Mouse (Mus musculus): ENCODE data around the gene Tmem63b. TPM values are rescaled to one million over a fixed set of nuclear protein-coding genes. Genes with fewer than 3 reads are reported as not detected.

Tmem63b gene
- polyA plus RNA-seq, 1 experiment from 2014 or later: 8.6 TPM

DNA sequence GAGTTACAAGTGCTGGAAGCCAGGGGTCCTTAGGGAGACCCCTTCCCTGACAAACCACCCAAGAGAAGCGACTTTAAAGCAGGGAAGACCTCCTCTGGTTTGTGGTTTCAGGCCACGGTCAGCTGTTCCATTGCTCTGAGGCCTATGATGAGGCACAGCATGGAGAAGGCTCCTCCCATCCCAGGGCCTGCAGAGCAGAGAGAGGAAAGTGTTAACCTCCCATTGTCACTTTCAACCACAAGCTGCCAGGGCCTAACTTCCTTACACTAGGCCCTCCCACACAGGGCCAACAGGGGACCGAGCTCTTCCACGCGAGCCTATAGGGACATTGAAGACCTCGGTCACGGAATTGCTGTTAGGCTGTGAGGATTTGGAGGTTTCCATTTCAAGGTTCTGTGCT, 16.5 kb upstream of the Tmem63b start:
- H3K4me2 ChIP-seq: peak overlapping the region; percentile 10; the same call in 1 of the 2 replicates
- peak; percentile 6; the same call in 1 of the 2 replicates for ATAC-seq (ENCODE audit: insufficient read depth)
- no peak overlapping the region for H3K9ac ChIP-seq
- 13% methylated on average over 7 of the region's 7 CpGs for WGBS (ENCODE audit: insufficient replicate concordance)
- peaks cover 5% of the 10 kb centered on the region for H3K36me3 ChIP-seq (replicated peaks)
- H3K9me3 ChIP-seq (replicated peaks): no peaks in the 10 kb centered on the region
- H3K27ac ChIP-seq (replicated peaks): no peak overlapping the region
- no peaks in the 10 kb centered on the region for H3K27me3 ChIP-seq
- no peak overlapping the region for H3K4me3 ChIP-seq (replicated peaks)
- H3K4me1 ChIP-seq (replicated peaks): peaks cover 32% of the 10 kb centered on the region

DNA sequence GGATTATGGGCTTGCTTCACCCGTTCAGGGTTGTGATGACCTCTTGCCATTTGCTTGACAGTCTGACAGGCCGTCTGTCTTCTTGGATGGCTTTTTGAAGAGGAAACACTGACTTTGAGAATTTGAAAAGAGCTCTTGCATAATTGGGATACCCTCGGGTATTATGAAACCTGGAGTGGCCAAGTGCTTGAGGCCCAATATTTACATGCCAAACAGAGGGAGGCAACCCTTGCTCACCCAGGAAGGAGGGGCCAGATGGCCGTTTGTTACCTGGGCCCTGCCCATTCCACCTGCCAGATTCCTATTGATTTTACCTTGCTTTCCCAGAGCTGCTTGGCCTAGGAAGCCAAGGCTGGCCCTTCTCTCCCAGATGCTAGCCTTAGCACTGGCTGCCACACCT, 15.5 kb upstream of the Tmem63b start:
- Histone ChIP-seq H3K27me3 (no peaks in the 10 kb centered on the region), H3K27ac (replicated peaks) (no peak overlapping the region; the same call in 1 of the 2 replicates), H3K9ac (no peak overlapping the region), H3K4me2 (no peak overlapping the region), H3K4me1 (replicated peaks) (peaks cover 32% of the 10 kb centered on the region), H3K36me3 (replicated peaks) (peaks cover 11% of the 10 kb centered on the region), H3K4me3 (replicated peaks) (no peak overlapping the region), H3K9me3 (replicated peaks) (no peaks in the 10 kb centered on the region)
- 35% methylated on average over 4 of the region's 4 CpGs for WGBS (ENCODE audit: insufficient replicate concordance)
- peak; percentile 41; the same call in 1 of the 2 replicates for ATAC-seq (ENCODE audit: insufficient read depth)

DNA sequence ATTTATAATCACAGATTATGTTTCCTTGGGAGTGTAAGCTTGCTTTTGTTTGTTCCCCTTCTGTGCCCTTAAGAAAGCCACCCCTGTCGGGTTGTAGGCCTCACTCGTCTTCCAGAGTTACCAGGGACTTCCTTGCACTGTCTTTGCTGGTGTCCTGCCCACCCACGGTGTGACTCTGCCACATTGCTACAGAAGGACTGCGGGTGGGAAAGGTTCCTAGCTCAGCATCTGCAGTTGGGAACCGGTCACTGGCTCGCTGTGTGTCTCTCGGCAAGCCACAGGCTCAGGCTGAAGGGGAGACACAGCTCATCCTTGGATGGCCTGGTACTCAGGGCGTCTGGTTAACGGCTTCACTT, 14.5 kb upstream of the Tmem63b start:
- 64% methylated on average over 9 of the region's 9 CpGs for WGBS (ENCODE audit: insufficient replicate concordance)
- no peak overlapping the region for H3K4me2 ChIP-seq
- peaks cover 32% of the 10 kb centered on the region for H3K4me1 ChIP-seq (replicated peaks)
- H3K9me3 ChIP-seq (replicated peaks): no peaks in the 10 kb centered on the region
- peaks cover 20% of the 10 kb centered on the region for H3K36me3 ChIP-seq (replicated peaks)
- no peak overlapping the region for H3K27ac ChIP-seq (replicated peaks)
- H3K4me3 ChIP-seq (replicated peaks): no peak overlapping the region
- no peaks in the 10 kb centered on the region for H3K27me3 ChIP-seq
- ATAC-seq (ENCODE audit: insufficient read depth): no peak
- H3K9ac ChIP-seq: no peak overlapping the region

DNA sequence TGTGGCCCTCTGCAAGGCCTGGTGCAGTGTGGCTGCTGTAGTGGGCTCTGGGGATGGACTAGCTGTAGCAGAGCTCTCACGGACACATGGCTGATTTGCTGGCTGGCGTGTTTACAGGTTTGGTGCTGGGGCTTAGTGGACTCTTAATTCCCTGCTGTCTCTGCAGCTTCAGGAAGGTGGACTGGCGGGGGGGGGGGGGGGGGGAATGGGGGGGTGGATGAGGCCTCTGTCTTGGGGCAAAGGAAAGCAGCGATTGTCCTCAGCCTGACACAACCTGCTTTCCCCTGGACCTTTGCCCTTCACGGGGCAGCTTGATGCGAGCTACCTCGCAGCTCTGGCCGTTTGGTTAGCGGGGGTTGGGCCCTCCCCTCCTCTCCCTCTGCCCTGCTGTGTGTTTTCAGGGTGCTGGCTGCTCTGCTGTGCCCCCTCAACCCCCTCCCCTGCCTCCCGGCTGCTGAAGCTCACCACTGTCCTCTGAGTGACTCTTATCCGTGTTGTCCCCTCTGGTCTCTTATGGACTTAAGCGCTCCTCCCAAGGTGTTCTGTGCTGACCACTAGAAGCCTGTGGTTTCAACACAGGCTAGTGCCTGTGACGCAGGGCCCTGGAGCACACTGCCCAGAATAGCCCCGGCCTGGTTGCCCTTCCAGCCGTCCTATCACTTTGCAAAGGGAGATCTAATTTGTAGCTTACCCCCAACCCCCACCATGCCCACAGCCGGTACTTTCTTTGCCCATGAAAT, 14.0 kb upstream of the Tmem63b start:
- H3K9ac ChIP-seq: no peak overlapping the region
- WGBS (ENCODE audit: insufficient replicate concordance): 65% methylated on average over 11 of the region's 16 CpGs
- H3K4me2 ChIP-seq: no peak overlapping the region
- H3K27me3 ChIP-seq: no peaks in the 10 kb centered on the region
- H3K27ac ChIP-seq (replicated peaks): no peak overlapping the region; the same call in 1 of the 2 replicates
- no peak overlapping the region for H3K4me3 ChIP-seq (replicated peaks)
- peaks cover 20% of the 10 kb centered on the region for H3K36me3 ChIP-seq (replicated peaks)
- H3K9me3 ChIP-seq (replicated peaks): no peaks in the 10 kb centered on the region
- no peak; the same call in 1 of the 2 replicates for ATAC-seq (ENCODE audit: insufficient read depth)
- peaks cover 34% of the 10 kb centered on the region for H3K4me1 ChIP-seq (replicated peaks)

DNA sequence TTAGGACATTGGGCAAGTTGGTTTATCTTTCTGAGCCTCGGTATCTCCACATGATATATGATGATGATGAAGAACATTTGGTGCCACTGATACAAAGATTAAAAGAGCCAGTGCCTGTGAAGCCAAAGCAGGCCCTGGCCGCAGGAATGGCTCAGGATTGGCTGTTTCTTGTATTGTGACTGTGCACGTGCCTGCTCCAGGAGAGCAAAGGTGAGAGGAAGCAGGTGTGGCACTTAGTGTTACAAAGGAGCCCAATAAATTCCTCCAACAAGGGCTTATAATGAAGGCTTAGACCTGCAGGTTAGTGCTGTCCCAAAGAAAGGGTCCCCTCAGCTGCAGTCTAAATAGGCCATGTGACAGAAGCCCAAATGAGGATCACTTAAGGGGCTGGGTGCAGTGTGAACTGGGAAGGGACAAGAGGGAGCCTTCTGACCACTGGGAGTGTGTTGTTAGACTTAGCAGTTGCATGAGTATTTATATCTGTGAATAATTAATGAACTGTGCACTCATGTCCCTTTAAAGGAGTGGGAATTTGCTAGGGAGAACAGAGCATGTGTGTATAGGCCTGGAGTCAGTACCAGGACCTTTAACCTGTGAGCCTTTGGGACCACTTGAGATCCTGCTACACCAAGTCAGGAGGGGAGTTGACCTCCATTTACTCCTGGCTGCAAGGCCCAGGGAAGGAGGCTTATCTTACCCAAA, 12.5 kb upstream of the Tmem63b start:
- Histone ChIP-seq H3K4me1 (replicated peaks) (peaks cover 48% of the 10 kb centered on the region), H3K4me3 (replicated peaks) (no peak overlapping the region), H3K9ac (no peak overlapping the region), H3K9me3 (replicated peaks) (no peaks in the 10 kb centered on the region), H3K4me2 (no peak overlapping the region), H3K36me3 (replicated peaks) (peaks cover 20% of the 10 kb centered on the region), H3K27ac (replicated peaks) (no peak overlapping the region), H3K27me3 (no peaks in the 10 kb centered on the region)
- 79% methylated on average over 3 of the region's 3 CpGs for WGBS (ENCODE audit: insufficient replicate concordance)
- ATAC-seq (ENCODE audit: insufficient read depth): no peak

DNA sequence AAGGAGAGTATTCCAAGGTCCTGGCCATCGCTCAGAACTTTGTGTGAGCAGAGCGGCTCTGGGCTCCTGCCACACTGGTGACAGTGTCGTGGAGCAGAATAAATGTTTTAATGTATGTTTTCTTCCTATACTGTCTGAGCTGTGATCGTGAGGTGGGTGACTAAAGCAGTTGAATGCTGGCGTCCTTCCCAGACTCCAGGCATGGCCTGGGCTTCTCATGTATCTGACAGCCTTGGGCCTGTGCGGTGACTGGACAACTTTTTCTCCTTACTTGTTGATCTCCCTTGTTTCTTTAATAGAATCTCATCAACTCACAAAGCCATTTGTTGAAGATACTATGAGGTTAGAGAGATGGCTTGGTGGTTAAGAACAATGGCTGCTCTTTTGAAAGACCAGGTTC, 11.7 kb upstream of the Tmem63b start:
- Histone ChIP-seq H3K36me3 (replicated peaks) (peaks cover 20% of the 10 kb centered on the region), H3K27ac (replicated peaks) (no peak overlapping the region), H3K4me3 (replicated peaks) (no peak overlapping the region), H3K4me1 (replicated peaks) (peaks cover 55% of the 10 kb centered on the region), H3K9ac (no peak overlapping the region), H3K27me3 (no peaks in the 10 kb centered on the region), H3K9me3 (replicated peaks) (no peaks in the 10 kb centered on the region), H3K4me2 (no peak overlapping the region)
- WGBS (ENCODE audit: insufficient replicate concordance): 86% methylated on average over 6 of the region's 6 CpGs
- ATAC-seq (ENCODE audit: insufficient read depth): no peak

DNA sequence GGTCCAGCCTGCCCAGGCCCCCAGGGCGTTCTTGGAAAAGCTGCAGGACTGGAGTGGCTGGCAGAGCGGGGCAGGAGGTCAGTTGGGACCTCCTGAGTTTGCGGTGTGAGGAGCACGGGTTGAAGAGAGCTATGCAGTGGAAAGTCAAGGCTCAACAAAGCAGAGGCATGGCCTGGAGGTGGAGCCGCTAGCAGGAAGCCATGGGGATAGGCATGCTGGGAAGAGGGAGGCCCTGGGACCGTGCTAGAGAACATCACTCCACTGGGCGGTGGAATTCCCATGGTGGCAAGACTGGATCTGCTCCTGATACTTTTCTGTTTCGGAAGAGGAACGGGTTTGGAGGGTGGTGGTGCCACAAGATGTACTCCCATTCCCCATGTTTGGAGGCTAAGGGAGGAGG, 10.3 kb upstream of the Tmem63b start:
- no peaks in the 10 kb centered on the region for H3K27me3 ChIP-seq
- H3K4me1 ChIP-seq (replicated peaks): peaks cover 55% of the 10 kb centered on the region
- peaks cover 20% of the 10 kb centered on the region for H3K36me3 ChIP-seq (replicated peaks)
- no peaks in the 10 kb centered on the region for H3K9me3 ChIP-seq (replicated peaks)
- ATAC-seq (ENCODE audit: insufficient read depth): no peak
- no peak overlapping the region for H3K4me2 ChIP-seq
- 83% methylated on average over 9 of the region's 9 CpGs for WGBS (ENCODE audit: insufficient replicate concordance)
- no peak overlapping the region for H3K4me3 ChIP-seq (replicated peaks)
- no peak overlapping the region for H3K27ac ChIP-seq (replicated peaks)
- no peak overlapping the region for H3K9ac ChIP-seq

DNA sequence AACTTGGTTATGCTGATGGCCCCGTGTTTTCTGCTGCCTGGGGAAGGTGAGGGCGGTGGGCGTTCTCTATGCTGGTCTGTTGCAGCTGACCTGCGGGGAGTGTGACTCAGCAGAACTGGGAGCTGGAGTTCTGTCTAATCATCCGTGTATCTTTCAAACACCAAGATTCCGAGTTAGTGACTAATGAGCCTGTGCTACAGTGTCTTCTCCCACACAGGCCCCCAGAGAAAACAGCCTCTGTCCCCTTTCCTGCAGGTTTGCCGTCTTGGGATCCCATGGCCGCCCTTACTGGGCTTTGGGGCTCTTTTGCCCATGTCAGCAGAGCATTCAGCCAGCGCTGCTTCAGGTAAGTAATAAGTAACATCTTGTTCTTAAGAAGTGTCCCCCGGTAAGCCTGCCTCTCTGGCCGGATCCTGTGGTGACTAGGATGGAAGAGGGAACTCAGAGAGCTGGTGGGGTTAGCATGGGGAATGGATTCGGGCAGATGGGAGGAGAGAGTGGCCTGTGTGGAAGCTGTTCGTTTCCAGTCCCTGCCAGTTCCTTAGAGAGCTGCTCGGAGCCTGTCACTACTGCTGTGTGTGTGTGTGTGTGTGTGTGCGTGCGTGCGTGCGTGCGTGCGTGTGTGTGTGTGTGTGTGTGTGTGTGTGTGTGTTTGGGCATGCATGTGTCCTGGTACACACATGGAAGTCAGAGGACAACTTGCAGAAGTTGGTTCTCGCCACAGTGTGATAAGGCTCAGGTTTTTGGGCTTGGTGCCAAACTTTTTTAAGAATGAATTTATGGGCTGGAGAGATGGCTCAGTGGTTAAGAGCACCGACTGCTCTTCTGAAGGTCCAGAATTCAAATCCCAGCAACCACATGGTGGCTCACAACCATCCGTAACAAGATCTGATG, 8.8 kb upstream of the Tmem63b start:
- H3K4me2 ChIP-seq: peak overlapping the region; percentile 48
- no peaks in the 10 kb centered on the region for H3K9me3 ChIP-seq (replicated peaks)
- H3K9ac ChIP-seq: no peak overlapping the region; the same call in 1 of the 2 replicates
- peaks cover 47% of the 10 kb centered on the region for H3K4me1 ChIP-seq (replicated peaks)
- ATAC-seq (ENCODE audit: insufficient read depth): peak; percentile 41; the same call in 1 of the 2 replicates
- H3K4me3 ChIP-seq (replicated peaks): no peak overlapping the region; the same call in 1 of the 2 replicates
- H3K27ac ChIP-seq (replicated peaks): peak overlapping the region; percentile 53
- H3K36me3 ChIP-seq (replicated peaks): peaks cover 20% of the 10 kb centered on the region
- WGBS (ENCODE audit: insufficient replicate concordance): 30% methylated on average over 23 of the region's 23 CpGs
- H3K27me3 ChIP-seq: no peaks in the 10 kb centered on the region

DNA sequence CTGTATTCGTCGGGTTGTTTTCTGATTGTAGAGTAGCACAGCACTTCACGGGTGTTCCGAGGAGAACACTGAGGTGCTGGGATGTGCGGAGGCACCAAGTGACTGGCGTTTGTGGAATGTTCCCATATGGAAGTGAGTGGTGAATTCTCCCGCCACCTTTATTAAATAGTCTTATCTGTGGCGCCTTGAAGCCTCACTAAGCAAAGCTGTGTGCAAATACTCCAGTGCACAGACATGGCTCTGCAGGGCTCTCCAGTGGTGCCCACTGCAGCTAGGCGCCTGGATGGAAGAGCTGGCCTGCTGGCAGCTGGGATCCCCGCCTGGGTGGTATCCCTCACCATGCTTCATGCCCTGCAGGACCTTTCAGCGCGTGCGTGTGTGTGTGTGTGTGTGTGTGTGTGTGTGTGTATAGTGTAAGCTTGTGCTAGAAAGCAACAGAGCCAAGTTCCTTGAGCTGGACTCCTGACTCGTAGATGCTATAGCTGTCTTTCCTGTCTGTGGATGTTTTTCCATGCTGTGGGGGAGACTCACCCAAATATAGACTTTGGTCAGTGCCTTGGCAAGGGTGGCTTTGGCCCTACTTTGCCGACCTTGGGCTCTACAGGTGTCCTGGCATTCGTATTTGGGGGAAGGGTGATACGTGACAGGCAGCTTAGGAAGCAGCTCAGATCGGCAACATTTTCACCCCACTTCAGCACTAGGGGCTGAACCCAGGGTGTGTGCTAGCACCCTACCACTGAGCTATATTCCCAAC, 7.3 kb upstream of the Tmem63b start:
- no peaks in the 10 kb centered on the region for H3K27me3 ChIP-seq
- no peak overlapping the region for H3K4me3 ChIP-seq (replicated peaks)
- H3K27ac ChIP-seq (replicated peaks): no peak overlapping the region
- peaks cover 46% of the 10 kb centered on the region for H3K4me1 ChIP-seq (replicated peaks)
- H3K9me3 ChIP-seq (replicated peaks): no peaks in the 10 kb centered on the region
- 75% methylated on average over 18 of the region's 18 CpGs for WGBS (ENCODE audit: insufficient replicate concordance)
- no peak overlapping the region for H3K9ac ChIP-seq
- ATAC-seq (ENCODE audit: insufficient read depth): no peak
- peaks cover 20% of the 10 kb centered on the region for H3K36me3 ChIP-seq (replicated peaks)
- no peak overlapping the region for H3K4me2 ChIP-seq

DNA sequence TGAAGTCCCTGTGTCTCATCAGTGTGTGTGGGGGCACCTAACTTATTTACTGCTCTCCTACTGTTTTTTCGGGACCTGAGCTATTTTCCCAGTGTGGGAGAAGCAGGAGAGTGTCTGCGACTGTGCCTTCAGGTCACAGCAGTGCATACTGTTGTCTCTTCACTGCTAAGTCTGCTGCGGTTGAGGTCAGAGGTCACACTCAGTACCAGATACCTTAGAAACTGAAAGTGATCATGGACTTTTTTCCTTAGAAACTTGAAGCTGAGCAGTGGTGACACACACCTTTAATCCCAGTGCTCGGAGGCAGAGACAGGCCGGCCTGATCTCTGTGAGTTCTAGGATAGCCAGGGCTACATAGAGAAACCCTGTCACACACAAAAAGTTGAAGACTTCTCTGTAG, 5.5 kb upstream of the Tmem63b start:
- H3K27me3 ChIP-seq: no peaks in the 10 kb centered on the region
- H3K4me2 ChIP-seq: no peak overlapping the region
- H3K27ac ChIP-seq (replicated peaks): no peak overlapping the region; the same call in 1 of the 2 replicates
- no peak overlapping the region for H3K9ac ChIP-seq
- WGBS (ENCODE audit: insufficient replicate concordance): 62% methylated on average over 5 of the region's 5 CpGs
- no peak for ATAC-seq (ENCODE audit: insufficient read depth)
- H3K9me3 ChIP-seq (replicated peaks): no peaks in the 10 kb centered on the region
- no peak overlapping the region for H3K4me3 ChIP-seq (replicated peaks)
- H3K4me1 ChIP-seq (replicated peaks): peaks cover 63% of the 10 kb centered on the region
- H3K36me3 ChIP-seq (replicated peaks): peaks cover 9% of the 10 kb centered on the region; the same call in 1 of the 2 replicates
